Mouse (Mus musculus) duodenum, adult 2 months (tissue): ENCODE data around the gene Tgds. TPM values are rescaled to one million over a fixed set of nuclear protein-coding genes. Genes with fewer than 3 reads are reported as not detected.

Experiments used
- polyA plus RNA-seq: library from polyadenylated mRNA; depleted of rRNA; stranded (reverse); fragments of >200 nt; gene quantifications from 2 replicates; pipeline ENCODE4 v1.2.3, GENCODE M21; 2012; ENCODE audit warnings: low replicate concordance; rRNA removed

Tgds gene
- 2.0 and 4.5 TPM in 2 replicates for polyA plus RNA-seq

DNA sequence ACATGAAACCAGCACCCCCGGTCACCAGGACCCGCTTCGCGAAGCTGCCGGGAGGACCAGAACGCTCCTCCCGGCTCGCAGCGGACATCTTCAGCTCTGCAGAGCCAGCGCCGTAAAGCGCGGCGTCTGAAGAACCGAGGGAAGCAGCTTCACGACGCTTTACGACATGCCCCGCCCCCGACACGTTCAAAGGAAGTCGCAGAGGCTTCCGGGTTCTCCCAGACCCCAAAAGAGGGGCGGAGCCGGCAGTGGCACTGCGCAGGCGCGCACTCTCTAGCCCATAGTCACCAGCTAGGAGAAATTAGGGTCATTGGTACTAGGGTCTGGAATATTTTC is at the start of gene Tgds:
TSS of gene Tgds (minus strand) at position 114 of the 336 bp plus-strand sequence.

GRCm38 (mm10) chr14:118136744-118137452 is 4.3 kb upstream of the Tgds start, which contains the start of gene Gpr180:
Gene Gpr180, plus strand, starts transcription at chr14:118137158.

Other genes with a start within 250 kb of the Tgds start
- 0.17 and 0.74 TPM in 2 replicates for gene Dct, start 80.5 kb downstream of the Tgds start, polyA plus RNA-seq
- gene Gpr180, start 4.4 kb upstream of the Tgds start, polyA plus RNA-seq, result 12.5 and 23.2 TPM in 2 replicates
- 0.08 and 6.1 TPM in 2 replicates for gene Sox21, start 104.3 kb upstream of the Tgds start, polyA plus RNA-seq
- not detected in 2 replicates for gene Gm9376, start 134.2 kb upstream of the Tgds start, polyA plus RNA-seq